Comparison of ENCODE assay signal across 13 mouse cellular contexts in the genomic region with DNA sequence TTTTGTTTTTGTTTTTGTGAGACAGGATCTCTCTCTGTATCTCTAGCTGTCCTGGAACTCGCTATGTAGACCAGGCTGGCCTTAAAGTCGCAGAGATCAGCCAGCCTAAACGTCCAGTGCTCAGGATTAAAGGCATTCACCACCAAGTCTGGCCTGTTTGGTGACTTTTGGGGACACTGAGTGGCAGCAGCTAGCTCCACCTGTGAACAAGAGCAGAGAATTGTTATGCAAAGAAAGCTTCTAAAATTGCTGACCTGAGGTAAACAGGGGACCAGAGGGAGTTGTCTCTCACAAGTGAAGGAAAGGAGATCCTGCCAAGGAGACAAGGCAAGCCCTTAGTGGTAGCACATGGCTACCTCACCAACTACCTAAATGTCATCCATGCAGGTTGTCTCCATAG.
"Had no signal": no experiment of that assay in that cellular context is flagged by ENCODE, and none has a peak within 500 bp of the region (broad histone marks: within the 10 kb centered on the region; RNA-seq: fewer than 3 reads in every experiment).

No protein-coding gene starts in this region.

- DNase-seq: kidney, adult 8-10 months; kidney, postnatal 25 days; left cerebral cortex, postnatal 4 days; liver, embryonic 13.5 days; lung, adult 18-20 months; retina, postnatal 1 day; right cerebral cortex, postnatal 4 days; spleen, adult 18-20 months; thymus, postnatal 4 days had no signal

- H3K4me3 ChIP-seq: limb, embryonic 15.5 days; liver, embryonic 13.5 days; midbrain, embryonic 13.5 days; myocyte; neural tube, embryonic 12.5 days had no signal

- ATAC-seq: midbrain, embryonic 13.5 days had no signal

- H3K4me2 ChIP-seq: limb, embryonic 15.5 days; liver, embryonic 13.5 days; midbrain, embryonic 13.5 days; neural tube, embryonic 12.5 days had no signal

- H3K9me3 ChIP-seq: limb, embryonic 15.5 days; liver, embryonic 13.5 days; midbrain, embryonic 13.5 days; neural tube, embryonic 12.5 days had no signal

- H3K9ac ChIP-seq: limb, embryonic 15.5 days; liver, embryonic 13.5 days; midbrain, embryonic 13.5 days; neural tube, embryonic 12.5 days had no signal

- H3K27ac ChIP-seq: limb, embryonic 15.5 days; liver, embryonic 13.5 days; midbrain, embryonic 13.5 days; neural tube, embryonic 12.5 days had no signal

- H3K36me3 ChIP-seq: limb, embryonic 15.5 days; liver, embryonic 13.5 days; midbrain, embryonic 13.5 days; neural tube, embryonic 12.5 days had no signal

- H3K27me3 ChIP-seq: limb, embryonic 15.5 days; midbrain, embryonic 13.5 days; neural tube, embryonic 12.5 days had no signal
